Mouse (Mus musculus) midbrain, embryonic 12.5 days (tissue): ENCODE measurements at regions not wholly inside any gene's neighbourhood (a gene's known extent, or its start where the extent isn't known, plus 50 kb on each side); places are given as distances from the start of the nearest gene placed in this dataset.

Experiments used
- ATAC-seq: fragments of 200-750 bp; cut with Nextera tagmentation; 2 replicates; pipeline ENCODE4 v1.8.0; 2017; ENCODE audit warnings: low read depth, moderate TSS enrichment, moderate library complexity; ENCODE audit not compliant: low FRiP score
- H3K27ac ChIP-seq: fragments of 300-500 bp; sonication (generic); replicated peaks from 2 replicates; pipeline ENCODE4 v1.5.1; 2016; ENCODE audit warnings: mild to moderate bottlenecking
- H3K27me3 ChIP-seq: fragments of 300-500 bp; sonication (generic); 2 replicates; pipeline ENCODE4 v1.6.1; 2016; ENCODE audit warnings: mild to moderate bottlenecking
- H3K36me3 ChIP-seq: fragments of 300-500 bp; sonication (generic); 2 replicates; pipeline ENCODE4 v1.6.1; 2016
- H3K4me1 ChIP-seq: fragments of 300-500 bp; sonication (generic); 2 replicates; pipeline ENCODE4 v1.6.1; 2016
- H3K4me2 ChIP-seq: fragments of 300-500 bp; sonication (generic); replicated peaks from 2 replicates; pipeline ENCODE4 v1.6.1; 2016; ENCODE audit warnings: mild to moderate bottlenecking, moderate library complexity
- H3K4me3 ChIP-seq: fragments of 300-500 bp; sonication (generic); 2 replicates; pipeline ENCODE4 v1.5.1; 2016; ENCODE audit warnings: mild to moderate bottlenecking
- H3K9ac ChIP-seq: fragments of 300-500 bp; sonication (generic); replicated peaks from 2 replicates; pipeline ENCODE4 v1.6.1; 2016; ENCODE audit warnings: mild to moderate bottlenecking, moderate library complexity
- H3K9me3 ChIP-seq: fragments of 300-500 bp; sonication (generic); 2 replicates; pipeline ENCODE4 v1.6.1; 2016; ENCODE audit warnings: mild to moderate bottlenecking
- WGBS: fragments of 180-500 bp; shearing (Covaris S2); methylation state at CpG from one replicate; pipeline ENCODE4 v1.1.7; 2016; 5-methylcytosine and 5-hydroxymethylcytosine counted together

DNA sequence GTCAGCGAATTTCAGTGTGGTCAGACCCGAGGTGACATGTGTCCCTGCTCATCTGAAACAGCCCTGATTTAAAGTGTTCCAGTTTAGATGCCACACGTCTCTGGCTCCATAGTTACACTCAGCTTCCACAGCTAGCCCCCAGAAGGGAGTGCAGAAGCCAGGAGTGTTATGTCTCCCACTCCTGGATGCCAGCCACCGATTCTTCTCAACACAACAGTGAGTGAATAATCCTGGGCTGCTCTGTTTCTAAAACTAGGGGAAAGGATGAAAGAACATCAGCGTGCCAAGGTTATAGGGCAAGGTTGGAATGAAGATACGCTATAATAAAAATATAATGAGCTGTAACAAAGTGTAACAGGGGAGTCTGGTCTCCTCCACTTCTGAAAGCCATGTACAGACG is 51.5 kb upstream of the Stmnd1 start:
- H3K4me3 ChIP-seq: no peak overlapping the region
- no peaks in the 10 kb centered on the region for H3K27me3 ChIP-seq
- H3K36me3 ChIP-seq: no peaks in the 10 kb centered on the region
- no peak overlapping the region for H3K27ac ChIP-seq
- no peak overlapping the region for H3K4me2 ChIP-seq
- peaks cover 17% of the 10 kb centered on the region; the same call in 1 of the 2 replicates for H3K4me1 ChIP-seq
- H3K9ac ChIP-seq: no peak overlapping the region
- no peaks in the 10 kb centered on the region for H3K9me3 ChIP-seq
- ATAC-seq: no peak
- 80% methylated on average over 7 of the region's 7 CpGs for WGBS

DNA sequence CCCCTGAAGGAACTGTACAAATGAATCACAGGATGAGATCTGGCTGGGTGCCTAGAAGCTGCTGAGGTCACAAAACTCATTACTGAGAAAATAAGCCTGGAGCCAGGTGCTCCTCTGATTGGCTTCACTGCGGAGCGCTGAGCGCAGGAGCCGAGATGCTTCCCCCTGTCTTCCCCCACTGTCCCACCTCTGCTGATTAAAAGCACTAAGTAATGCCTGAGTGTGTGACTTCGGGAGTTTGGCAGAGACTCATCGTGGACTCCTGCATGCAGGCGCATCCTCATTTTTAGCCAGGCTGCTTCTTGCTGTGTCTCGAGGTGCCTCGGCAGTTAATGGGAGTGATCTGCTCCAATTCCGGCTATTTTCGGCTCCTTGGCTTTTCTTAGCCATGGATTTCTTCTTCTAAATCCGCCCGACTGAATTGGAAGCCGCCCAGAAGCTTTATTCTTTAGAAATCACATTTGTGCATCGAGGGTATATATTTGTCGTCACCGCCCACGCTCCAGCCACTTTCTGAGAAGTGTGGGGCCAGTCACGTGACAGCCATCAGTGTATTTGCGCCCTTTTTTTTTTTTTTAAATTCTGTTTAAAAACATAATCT is 55.3 kb upstream of the Stmnd1 start:
- peaks cover 20% of the 10 kb centered on the region; the same call in 1 of the 2 replicates for H3K4me1 ChIP-seq
- no peaks in the 10 kb centered on the region for H3K36me3 ChIP-seq
- ATAC-seq: no peak
- no peaks in the 10 kb centered on the region for H3K9me3 ChIP-seq
- H3K27me3 ChIP-seq: no peaks in the 10 kb centered on the region
- peak overlapping the region; percentile 3; the same call in 1 of the 2 replicates for H3K4me2 ChIP-seq
- H3K9ac ChIP-seq: no peak overlapping the region
- H3K4me3 ChIP-seq: no peak overlapping the region
- no peak overlapping the region; the same call in 1 of the 2 replicates for H3K27ac ChIP-seq
- 68% methylated on average over 20 of the region's 20 CpGs for WGBS

DNA sequence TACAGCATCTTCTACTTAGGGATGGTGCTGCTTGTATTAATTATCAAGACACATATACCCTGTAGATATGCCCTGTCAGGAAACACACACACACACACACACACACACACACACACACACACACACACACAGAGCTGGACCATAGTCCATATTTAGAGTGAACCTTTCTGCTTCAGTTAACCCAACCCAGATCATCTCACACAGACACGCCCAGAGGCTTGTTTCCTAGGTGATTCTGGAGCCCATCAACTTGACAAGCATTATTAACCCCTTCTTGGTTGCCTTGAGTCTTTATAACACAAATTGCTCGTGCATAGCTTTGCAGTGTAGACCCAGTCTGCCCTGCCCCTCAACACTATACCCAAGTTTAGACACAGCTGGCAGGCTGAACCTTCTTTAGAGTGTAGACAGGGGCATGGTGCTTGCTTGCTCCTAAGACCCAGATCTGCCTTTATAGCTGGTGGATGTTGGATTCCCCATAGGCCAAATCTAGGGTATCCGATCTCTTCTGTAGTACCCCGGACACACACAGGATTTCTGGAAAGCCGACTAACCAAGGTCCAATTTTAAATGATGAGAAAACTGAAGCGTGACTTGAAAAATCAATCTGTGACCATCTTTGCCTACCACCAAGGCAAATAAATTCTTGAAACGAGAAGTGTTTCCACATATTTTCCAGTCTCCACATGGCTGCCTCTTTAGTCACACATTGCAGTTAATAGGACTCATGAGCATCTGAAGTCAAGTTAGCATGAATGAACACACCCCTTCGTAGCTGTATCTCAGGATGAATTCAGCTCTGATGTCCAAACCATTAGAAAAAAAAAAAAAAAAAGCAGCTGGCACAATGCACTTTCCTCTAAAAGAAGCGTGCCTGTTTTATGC is 56.3 kb upstream of the Stmnd1 start:
- no peaks in the 10 kb centered on the region for H3K9me3 ChIP-seq
- no peak overlapping the region for H3K4me2 ChIP-seq
- no peaks in the 10 kb centered on the region for H3K27me3 ChIP-seq
- peaks cover 20% of the 10 kb centered on the region; the same call in 1 of the 2 replicates for H3K4me1 ChIP-seq
- WGBS: 73% methylated on average over 9 of the region's 9 CpGs
- no peaks in the 10 kb centered on the region for H3K36me3 ChIP-seq
- no peak overlapping the region for H3K9ac ChIP-seq
- ATAC-seq: no peak
- no peak overlapping the region for H3K27ac ChIP-seq
- H3K4me3 ChIP-seq: no peak overlapping the region

DNA sequence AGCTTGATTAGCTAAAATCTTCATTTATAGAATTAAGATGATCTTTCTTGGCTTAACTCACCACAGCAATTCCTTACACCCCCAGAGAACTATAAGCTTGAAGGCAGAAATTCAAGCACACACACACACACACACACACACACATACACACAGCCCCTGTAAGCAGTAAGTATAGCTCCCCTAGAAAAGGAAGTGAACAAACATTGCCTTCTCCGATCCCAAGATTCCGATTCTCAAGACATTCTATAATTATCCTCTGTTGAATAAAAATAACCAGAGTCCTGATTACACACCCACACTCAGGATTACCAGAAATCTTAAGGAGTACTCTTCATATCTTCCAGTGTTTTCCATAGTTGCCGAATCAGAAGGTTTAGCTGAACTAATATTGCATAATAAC is 70.0 kb upstream of the Stmnd1 start:
- Histone ChIP-seq H3K4me2 (no peak overlapping the region), H3K27ac (no peak overlapping the region), H3K9ac (no peak overlapping the region), H3K36me3 (no peaks in the 10 kb centered on the region), H3K27me3 (no peaks in the 10 kb centered on the region), H3K9me3 (no peaks in the 10 kb centered on the region), H3K4me1 (0 out of 2 replicates have a peak, but pooled peaks cover 4% of the 10 kb centered on the region), H3K4me3 (no peak overlapping the region)
- no peak for ATAC-seq
- WGBS: 90% methylated on average over 3 of the region's 3 CpGs

DNA sequence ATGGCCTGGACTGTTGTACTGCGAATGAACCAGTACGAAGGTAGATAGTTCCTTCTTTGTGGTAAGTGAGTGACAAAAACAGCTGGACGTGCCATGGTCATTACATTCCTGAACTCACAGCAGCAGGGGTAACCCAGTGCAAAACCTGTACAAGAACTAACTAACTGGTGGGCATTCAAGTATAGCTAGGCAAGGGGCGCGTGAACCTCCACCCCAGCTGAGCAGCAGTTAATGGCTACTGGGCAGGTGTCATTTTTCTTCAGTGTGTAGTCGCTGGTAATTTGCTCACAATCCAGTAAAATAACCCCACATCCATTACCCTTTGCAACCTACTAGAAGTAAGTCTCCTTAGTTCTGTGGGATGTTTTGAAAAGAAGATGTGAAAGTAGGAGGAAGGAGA is 70.9 kb upstream of the Stmnd1 start:
- H3K9ac ChIP-seq: no peak overlapping the region
- ATAC-seq: no peak
- H3K9me3 ChIP-seq: no peaks in the 10 kb centered on the region
- no peak overlapping the region for H3K4me3 ChIP-seq
- no peaks in the 10 kb centered on the region for H3K27me3 ChIP-seq
- no peaks in the 10 kb centered on the region for H3K36me3 ChIP-seq
- 86% methylated on average over 6 of the region's 6 CpGs for WGBS
- H3K27ac ChIP-seq: no peak overlapping the region
- no peak overlapping the region for H3K4me2 ChIP-seq
- 0 out of 2 replicates have a peak, but pooled peaks cover 4% of the 10 kb centered on the region for H3K4me1 ChIP-seq

DNA sequence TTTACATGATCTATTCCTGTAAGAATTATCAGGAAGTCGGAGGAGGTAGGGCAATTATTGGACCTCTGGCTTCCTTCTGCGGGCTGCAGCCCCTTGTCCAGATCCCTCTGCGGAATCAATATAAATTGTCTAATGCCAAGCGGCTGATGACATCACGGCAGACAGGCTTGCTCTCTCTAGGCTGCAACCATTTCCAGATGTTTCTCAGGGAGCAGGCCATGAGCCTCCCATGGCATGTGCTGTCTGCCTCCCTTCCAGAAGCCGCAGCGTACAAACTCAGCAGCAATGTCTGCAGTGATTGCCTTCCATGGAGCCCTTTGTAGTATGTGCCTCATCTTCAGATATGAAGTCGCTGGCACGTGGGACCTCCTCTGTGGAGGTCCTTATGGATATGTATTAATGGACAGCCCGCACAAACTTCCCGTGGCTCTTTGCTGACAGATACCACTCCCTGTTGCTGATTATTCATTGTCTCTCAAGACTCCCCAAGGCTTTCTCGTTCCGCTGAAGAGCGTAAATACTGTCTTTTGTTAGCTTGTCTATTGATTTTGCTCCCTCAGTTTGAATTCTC is 72.4 kb upstream of the Stmnd1 start:
- 0 out of 2 replicates have a peak, but pooled peaks cover 4% of the 10 kb centered on the region for H3K4me1 ChIP-seq
- H3K9ac ChIP-seq: no peak overlapping the region
- H3K27me3 ChIP-seq: no peaks in the 10 kb centered on the region
- H3K9me3 ChIP-seq: no peaks in the 10 kb centered on the region
- ATAC-seq: no peak
- no peaks in the 10 kb centered on the region for H3K36me3 ChIP-seq
- H3K27ac ChIP-seq: no peak overlapping the region
- H3K4me3 ChIP-seq: no peak overlapping the region
- WGBS: 71% methylated on average over 14 of the region's 14 CpGs
- H3K4me2 ChIP-seq: no peak overlapping the region

DNA sequence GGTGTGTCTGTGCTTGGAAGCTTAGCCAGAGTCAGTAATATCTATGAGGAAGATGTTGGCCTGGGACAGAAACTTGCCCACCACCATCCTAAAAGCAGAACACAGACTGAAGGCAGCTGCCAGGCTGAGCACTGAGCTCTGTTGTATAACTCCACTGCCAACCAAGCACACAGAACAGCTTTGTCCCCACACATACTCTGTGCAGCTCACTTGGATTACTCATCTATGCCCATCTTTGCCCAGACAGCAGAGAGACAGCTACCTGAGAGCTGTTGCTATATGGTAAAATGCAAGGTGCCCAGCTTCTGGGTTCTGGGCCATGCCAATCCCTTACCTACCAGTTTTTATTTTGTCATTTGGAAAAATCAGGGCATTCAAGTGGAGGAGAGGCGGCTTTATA is 80.4 kb upstream of the Stmnd1 start:
- Histone ChIP-seq H3K27ac (no peak overlapping the region), H3K27me3 (no peaks in the 10 kb centered on the region), H3K9ac (no peak overlapping the region), H3K4me3 (no peak overlapping the region), H3K4me1 (no peaks in the 10 kb centered on the region), H3K4me2 (no peak overlapping the region), H3K36me3 (no peaks in the 10 kb centered on the region), H3K9me3 (no peaks in the 10 kb centered on the region)
- WGBS: 79% methylated on average over 1 of the region's 1 CpGs
- ATAC-seq: no peak

DNA sequence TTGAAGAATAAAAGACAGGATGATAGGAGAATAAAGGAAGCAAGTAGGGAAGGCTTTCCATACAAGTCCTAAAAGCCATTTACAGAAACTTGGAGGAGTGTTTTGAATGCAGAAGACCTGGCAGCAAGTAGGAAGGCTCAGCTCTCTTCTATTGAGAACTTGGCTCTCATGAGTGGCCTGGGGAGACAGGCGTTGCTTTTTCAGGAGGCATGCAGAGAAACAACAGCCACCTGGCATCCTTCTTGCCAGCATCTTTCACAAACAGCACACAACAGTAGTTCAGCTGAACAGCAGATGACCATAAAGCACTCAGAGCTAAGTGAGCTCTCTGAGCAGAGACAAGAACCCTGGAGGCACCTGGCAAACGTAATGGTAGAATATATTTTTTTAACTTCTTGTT is 83.8 kb upstream of the Stmnd1 start:
- ATAC-seq: no peak
- no peaks in the 10 kb centered on the region for H3K36me3 ChIP-seq
- 89% methylated on average over 2 of the region's 2 CpGs for WGBS
- H3K9ac ChIP-seq: no peak overlapping the region
- H3K27ac ChIP-seq: no peak overlapping the region
- H3K4me2 ChIP-seq: no peak overlapping the region
- H3K9me3 ChIP-seq: no peaks in the 10 kb centered on the region
- H3K27me3 ChIP-seq: no peaks in the 10 kb centered on the region
- H3K4me1 ChIP-seq: no peaks in the 10 kb centered on the region
- H3K4me3 ChIP-seq: no peak overlapping the region

DNA sequence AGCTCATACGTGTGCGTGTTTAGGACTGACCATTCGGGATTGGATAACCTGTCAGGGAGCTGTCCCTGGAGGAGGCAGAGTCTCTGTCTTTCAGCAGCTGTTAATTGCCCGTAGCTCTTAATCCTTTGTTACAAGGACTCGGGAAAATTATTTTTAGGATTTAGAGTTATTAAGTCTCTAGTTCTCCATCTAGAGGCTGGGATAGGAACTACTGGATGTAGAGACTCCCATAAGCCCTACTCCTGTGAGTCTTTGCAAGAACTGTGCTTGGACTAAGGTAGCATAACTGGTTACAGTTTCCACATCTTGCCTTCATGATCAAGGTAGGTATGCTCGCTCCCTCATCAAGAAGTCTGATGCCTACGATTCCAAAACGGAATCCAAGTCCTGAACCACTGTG is 90.7 kb upstream of the Stmnd1 start:
- Histone ChIP-seq H3K9ac (no peak overlapping the region), H3K9me3 (no peaks in the 10 kb centered on the region), H3K4me1 (peaks cover 18% of the 10 kb centered on the region), H3K4me3 (no peak overlapping the region), H3K36me3 (no peaks in the 10 kb centered on the region), H3K27ac (no peak overlapping the region), H3K27me3 (no peaks in the 10 kb centered on the region), H3K4me2 (no peak overlapping the region)
- WGBS: 81% methylated on average over 8 of the region's 8 CpGs
- ATAC-seq: no peak

DNA sequence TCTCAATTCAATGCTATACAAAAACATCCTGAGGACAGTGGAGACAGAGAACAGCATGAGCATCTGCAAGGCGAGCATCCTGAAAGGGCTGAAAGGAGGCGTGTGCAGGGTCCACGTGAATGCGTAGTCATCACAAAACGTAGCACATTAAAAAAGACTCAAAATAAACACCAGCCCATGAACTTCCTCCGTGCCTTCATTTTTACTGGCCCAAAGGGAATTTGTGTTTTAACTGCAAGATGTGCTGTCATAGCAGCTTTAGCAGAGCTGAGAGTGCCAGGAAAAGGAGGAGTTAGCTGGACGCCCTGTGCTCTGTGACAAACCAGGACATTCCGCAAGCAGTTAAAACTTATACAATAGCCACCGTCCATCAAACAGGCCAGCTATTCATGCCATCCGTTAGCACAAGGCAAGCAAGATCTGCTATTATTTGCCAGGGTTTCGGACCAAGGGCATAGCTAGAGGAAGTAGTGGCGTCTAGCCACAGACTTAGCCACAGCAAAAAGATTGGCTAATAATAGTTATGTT is 92.9 kb upstream of the Stmnd1 start:
- no peak overlapping the region for H3K4me3 ChIP-seq
- 21% methylated on average over 12 of the region's 12 CpGs for WGBS
- peak; percentile 63; the same call in 1 of the 2 replicates for ATAC-seq

DNA sequence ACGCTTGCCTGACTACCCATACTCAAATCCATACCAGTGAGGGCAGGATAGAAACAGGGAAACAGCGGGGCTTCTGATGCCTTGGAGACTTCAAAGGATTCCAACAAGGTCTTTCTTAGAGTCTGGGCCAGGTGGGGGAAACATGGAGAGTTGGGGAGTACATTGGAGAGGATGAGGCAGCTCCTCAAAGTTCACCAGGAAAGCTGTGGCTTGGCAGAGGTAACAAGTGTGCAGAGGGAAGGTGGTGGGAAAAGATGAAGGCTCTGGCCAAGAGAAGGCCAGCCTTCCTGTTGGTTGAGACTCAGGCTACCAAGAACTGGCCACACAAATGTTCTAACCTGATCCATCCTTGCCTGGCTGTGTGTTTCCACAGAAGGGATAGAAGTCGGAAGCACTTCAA is 93.6 kb upstream of the Stmnd1 start:
- Histone ChIP-seq H3K36me3 (no peaks in the 10 kb centered on the region), H3K27ac (no peak overlapping the region), H3K4me2 (no peak overlapping the region), H3K9me3 (no peaks in the 10 kb centered on the region), H3K27me3 (no peaks in the 10 kb centered on the region), H3K4me3 (no peak overlapping the region), H3K9ac (no peak overlapping the region), H3K4me1 (peaks cover 18% of the 10 kb centered on the region)
- ATAC-seq: no peak
- WGBS: 85% methylated on average over 3 of the region's 3 CpGs

More for the DNA sequence above, 92.9 kb upstream of the Stmnd1 start:
- Histone ChIP-seq H3K9me3 (no peaks in the 10 kb centered on the region), H3K4me1 (peaks cover 18% of the 10 kb centered on the region), H3K27ac (peak overlapping the region; percentile 46; the same call in 1 of the 2 replicates), H3K36me3 (no peaks in the 10 kb centered on the region), H3K4me2 (peak overlapping the region; percentile 36), H3K27me3 (no peaks in the 10 kb centered on the region), H3K9ac (0 out of 2 replicates have a peak overlapping the region, but pooled peaks have one; percentile 3)

DNA sequence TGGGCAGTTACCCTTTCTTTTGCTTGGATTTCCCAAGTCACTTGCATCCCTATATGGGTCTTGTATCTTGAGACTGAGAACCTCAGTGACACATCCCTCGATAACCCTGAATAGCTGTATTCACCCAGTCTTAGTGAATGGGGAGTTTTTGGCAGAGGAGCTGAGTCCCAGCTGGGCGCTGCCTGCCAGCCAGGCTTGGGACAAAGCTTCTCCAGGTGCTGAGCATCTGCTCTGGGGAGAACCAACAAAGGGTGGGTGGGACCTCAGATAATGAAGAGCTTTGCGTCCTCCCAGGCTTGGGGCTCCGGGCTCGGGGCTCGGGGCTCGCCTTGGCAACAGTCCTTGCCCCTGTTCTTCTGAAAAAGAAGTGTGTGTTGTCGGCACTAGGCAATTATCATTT is 100.4 kb upstream of the Stmnd1 start:
- 0 out of 2 replicates have a peak, but pooled peaks have one; percentile 23 for ATAC-seq
- Histone ChIP-seq H3K4me3 (no peak overlapping the region), H3K9me3 (no peaks in the 10 kb centered on the region), H3K4me1 (peaks cover 12% of the 10 kb centered on the region), H3K36me3 (no peaks in the 10 kb centered on the region), H3K27ac (no peak overlapping the region), H3K4me2 (no peak overlapping the region), H3K27me3 (no peaks in the 10 kb centered on the region), H3K9ac (no peak overlapping the region)
- 5% methylated on average over 8 of the region's 8 CpGs for WGBS
